Mouse (Mus musculus) forelimb bud, embryonic 11.5 days (tissue): Measurements from ENCODE around the gene Cd276.
A peak's percentile ranks its signal among the peaks of the same experiment; 100 is the strongest.

Experiments
- DNase-seq: peaks from one replicate; pipeline ENCODE4 v3.0.0-alpha.2; 2012; ENCODE audit warnings: low read depth, low spot score

The Cd276 gene

GRCm38 (mm10) chr9:58550928-58551327 lies 4.3 kb downstream of the Cd276 start:
- no peak for DNase-seq

GRCm38 (mm10) chr9:58549694-58550093 lies 5.5 kb downstream of the Cd276 start:
- DNase-seq = no peak

GRCm38 (mm10) chr9:58548897-58549296 lies 6.3 kb downstream of the Cd276 start:
- no peak for DNase-seq

GRCm38 (mm10) chr9:58546630-58547360 lies 8.4 kb downstream of the Cd276 start:
- no peak for DNase-seq

- no peak for DNase-seq
These were observed 9.8 kb downstream of the Cd276 start for GRCm38 (mm10) chr9:58545428-58545827.

- DNase-seq = no peak
These were observed 10.3 kb downstream of the Cd276 start for GRCm38 (mm10) chr9:58544879-58545324.

- no peak for DNase-seq
These were observed 13.3 kb downstream of the Cd276 start for GRCm38 (mm10) chr9:58541895-58542338.

DNA sequence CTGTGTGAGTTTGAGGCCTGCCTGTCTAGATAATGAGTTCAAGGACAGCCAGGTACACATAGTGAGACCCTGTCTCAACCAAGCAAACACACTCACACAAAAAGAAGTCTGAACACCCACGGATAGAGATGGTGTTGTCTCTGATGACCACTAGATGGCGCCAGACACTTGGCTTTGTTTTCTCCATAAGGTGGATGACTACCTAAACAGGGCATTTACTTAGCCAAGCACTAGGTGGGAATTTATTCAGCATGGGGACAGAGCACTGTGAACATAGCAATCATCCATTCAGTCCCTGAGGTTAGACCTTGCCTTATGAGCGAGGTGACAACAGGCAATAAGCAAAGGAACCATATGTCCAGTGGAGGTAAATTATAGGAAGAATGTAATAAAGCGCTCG lies 15.4 kb downstream of the Cd276 start:
- DNase-seq = peak; percentile 75

- DNase-seq = no peak
These were observed 17.5 kb downstream of the Cd276 start for GRCm38 (mm10) chr9:58537774-58538173.

GRCm38 (mm10) chr9:58535447-58536134 lies 19.6 kb downstream of the Cd276 start:
- DNase-seq = no peak

DNA sequence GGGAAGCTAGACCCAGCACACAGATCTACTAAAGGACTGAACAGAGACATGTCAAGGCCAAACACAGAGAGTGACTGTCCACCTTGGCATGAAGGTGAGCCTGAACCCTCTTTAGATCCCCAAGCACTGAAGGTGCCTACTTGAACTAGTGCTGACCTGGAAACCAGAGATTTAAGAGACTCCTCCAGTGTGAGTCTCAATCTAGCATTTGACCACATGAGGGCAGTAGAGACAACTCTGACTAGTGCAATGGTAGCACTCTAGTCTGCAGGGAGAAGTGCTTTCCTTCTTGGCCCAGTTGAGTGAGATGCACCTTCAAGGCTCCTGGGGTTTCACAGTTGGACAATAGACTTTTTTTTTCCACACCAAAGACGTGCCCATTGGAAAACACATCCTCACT lies 20.5 kb downstream of the Cd276 start:
- DNase-seq = peak; percentile 72

GRCm38 (mm10) chr9:58533322-58533721 lies 21.9 kb downstream of the Cd276 start:
- no peak for DNase-seq

- no peak for DNase-seq
These were observed 23.0 kb downstream of the Cd276 start for GRCm38 (mm10) chr9:58532236-58532635.

DNA sequence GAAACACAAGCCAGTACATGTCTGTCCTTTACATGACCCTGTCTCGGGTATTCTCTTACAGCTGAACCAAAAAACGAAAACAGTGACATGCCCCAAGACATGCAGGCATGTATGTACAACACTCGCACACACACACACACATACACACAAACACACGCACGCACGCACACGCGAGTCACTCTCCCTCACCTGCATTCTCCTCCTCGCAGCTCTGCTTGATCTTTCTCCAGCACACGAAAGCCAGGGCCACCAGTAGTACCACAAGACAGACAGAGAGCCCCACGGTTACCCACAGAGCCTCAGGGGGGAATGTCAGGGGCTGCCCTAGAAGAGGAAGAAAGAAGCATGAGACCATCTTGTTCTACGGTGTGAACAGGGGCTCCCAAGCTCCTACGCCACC lies 24.8 kb downstream of the Cd276 start:
- no peak for DNase-seq

DNA sequence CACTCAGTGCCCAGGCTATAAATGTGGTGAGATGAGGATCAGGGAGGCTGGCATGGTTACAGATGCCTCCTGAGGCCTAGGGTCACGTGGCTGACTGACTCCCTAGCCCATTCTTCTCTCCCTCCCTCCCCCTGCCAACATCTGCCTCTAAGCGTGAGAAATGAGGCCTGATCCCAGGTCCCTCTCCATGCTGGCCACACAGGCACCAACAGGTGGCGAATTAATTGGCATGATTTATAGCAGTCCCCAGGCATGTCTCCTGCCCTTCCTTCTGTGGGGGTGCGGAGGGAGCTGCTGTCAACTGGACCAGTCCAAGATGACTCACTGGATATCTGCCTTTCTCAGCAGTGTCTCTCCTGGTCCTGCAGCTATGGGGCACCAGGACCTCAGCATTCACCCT lies 27.4 kb downstream of the Cd276 start:
- DNase-seq = no peak

- no peak for DNase-seq
These were observed 30.1 kb downstream of the Cd276 start for GRCm38 (mm10) chr9:58525108-58525507.

DNA sequence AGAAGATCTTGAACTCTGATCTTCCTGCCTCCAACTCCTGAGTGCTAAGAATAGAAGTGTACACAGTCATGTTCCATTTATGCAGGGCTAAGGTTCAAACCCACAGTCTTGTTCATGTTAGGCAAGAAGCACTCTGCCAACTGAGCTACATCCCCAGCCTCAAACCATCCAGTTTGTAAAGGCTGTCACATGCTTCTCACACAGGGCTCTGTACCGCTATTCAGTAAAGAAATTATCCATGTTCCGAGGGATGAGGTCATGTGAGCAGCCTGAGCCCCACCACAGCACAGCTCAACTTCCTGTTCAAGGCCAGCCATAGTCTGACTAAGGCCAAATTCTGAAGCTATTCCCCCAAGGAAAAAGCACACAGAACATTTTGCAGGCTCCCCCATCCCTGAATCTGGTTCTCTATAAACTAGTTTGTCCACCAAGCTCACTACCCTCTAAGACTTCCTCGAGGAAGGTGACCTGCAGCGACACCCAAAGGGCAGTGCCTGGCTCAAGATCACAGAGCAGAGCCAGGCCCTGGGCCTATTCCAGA lies 33.3 kb downstream of the Cd276 start:
- DNase-seq = no peak

DNA sequence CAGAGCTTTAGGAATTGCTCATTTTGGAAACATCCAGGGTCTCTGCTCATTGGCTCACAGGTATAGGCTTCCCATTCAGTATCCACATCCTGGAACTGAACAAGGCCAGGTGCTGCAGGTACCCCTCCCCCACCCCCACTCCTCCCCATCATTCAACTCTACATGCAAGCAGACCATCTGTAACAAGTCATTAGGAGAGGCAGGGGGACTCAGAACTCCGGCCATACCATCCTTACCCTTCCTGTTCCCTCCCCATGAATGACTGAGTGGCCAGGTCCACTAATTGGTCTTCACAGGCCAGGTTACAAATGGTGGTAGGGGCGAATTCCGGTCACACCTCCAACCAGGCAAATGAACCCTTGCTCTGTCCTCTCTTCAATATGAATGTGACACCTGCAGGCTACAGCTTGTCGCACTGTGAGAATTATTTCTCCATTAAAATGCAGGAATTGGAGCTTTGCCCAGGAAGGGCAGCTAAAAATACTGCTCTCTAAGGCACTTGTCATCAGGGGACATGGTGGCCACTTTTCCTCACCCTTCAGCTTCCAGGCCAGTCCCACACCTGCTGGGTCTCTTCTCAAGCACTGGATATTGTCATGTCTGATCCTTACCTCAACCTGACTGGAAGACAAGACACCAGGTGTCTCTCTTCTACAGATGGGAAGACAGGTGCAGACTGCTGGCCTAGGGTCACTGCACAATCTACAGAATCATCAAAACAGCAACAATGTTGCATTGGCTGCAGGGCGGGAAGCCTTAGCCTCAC lies 34.2 kb downstream of the Cd276 start:
- DNase-seq = no peak

GRCm38 (mm10) chr9:58519953-58520352 lies 35.3 kb downstream of the Cd276 start:
- no peak for DNase-seq

DNA sequence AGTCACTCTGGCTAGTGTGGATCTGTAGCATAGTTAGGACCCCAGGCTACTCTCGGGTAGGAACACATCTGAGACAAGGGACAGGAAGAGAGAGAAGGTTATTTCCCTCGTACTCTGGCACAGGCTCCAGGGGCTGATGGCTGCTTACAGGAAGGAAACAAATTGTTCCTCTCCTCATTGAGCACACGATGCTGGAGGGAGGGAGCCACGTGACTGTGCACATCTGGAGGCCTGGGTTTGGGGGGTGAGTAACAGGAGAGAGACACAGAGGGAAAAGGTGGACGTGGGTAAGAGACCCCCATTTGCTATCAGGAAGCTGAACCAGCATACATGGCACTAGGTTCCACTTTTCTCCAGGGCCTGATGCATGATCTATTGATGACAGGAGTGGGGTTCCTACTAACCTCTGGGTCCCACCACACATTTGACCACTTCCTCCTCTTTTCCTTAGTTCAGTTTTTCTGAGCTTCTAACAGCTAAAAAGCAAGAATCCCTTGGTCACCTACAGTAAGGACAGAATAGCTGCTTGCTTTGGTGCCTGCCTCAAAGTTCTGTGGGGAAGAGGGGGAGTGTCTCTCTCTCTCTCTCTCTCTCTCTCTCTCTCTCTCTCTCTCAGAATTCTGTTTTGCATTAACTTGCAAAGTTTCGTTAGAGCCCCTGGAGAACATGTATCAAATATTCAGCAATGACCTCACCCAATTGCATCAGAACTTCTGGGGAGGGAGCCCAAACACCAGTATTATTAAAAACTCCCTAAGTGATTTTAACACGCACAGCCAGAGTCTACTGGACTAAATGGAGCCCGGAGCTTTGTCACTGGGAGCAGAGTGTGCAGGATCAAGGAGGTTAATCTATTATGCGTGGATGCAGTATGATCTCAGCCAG lies 37.1 kb downstream of the Cd276 start:
- no peak for DNase-seq

GRCm38 (mm10) chr9:58516480-58516879 lies 38.8 kb downstream of the Cd276 start:
- no peak for DNase-seq
